Mouse (Mus musculus) R1 (cell line): Measurements from ENCODE around the gene Gm49403.
"Not testable (repeated sequence)": the region's sequence is repeated elsewhere in the genome, so short reads cannot be mapped to it uniquely, and the experiment has no call there.

Experiments
- DNase-seq: peaks from one replicate; pipeline ENCODE4 v3.0.0-alpha.2; 2018; ENCODE audit warnings: low read depth, low spot score

Gm49403 gene

DNA sequence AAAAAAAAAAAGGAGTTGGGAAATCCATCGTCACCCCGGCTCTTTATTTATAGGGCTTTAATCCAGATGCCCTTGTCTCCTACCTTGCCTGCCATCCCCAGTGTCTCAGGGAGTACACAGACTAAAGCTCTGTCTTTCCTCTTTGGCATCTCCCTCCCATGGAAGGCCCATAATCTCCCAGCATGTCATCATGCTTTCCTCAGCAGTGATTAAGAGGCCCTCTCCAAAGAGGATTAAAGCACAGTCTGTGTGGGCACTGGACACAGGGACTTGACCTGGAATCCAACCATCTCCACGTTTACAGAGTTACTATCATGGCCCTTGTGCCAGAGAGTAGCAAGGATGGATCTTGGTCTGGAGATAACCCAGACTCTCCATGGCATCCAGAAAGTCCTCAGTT, at the start of gene Gm49403, which contains the start of gene Lbhd1:
Gm49403 (plus strand) TSS at position 315 of the 400 bp plus-strand sequence.
Lbhd1 (plus strand) TSS at position 117 of the 400 bp plus-strand sequence.
- DNase-seq = no peak

DNA sequence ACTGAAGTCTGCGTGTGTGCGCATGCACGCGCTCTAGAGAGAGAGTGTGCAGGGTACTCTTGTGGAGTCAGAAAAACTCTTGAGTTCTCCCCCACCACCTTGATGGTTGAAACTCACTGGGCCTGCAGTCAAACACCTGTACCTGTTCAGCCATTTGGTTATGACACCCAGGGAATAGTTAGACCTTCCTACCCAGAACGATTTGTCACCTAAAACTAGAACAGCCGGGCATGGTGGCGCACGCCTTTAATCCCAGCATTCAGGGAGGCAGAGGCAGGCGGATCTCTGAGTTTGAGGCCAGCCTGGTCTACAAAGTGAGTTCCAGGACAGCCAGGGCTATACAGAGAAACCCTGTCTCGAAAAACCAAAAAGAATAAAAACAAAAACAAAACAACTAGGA, 47.4 kb upstream of the Gm49403 start:
- peak; percentile 36 for DNase-seq

DNA sequence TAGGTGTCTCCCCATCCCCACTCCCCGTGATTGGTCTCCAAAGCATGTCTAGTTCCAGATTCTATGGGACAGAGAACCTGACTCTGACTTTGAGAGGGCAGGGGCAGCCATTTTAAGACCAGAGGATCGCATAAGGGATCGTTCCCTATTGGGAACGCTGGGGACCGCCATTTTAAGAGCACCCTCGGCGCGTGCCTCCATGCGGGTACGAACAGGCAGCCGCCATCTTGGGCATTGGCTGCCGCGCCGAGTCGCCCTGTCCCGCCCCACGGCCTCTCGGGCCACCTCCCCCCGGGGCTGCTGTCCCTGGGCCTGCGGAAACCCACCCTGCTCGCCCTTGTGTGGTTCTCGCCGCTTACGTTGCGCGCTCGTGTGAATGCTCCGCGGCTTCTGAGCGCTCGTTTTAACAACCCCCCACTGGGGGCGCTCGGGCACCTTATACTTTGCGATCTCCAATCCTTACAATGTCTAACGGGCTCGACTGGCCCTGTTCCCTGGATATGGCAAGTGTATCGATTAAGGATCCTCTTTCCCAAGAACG, 46.4 kb upstream of the Gm49403 start, which contains the start of gene Bscl2:
Bscl2 (plus strand) TSS at position 217 of the 541 bp plus-strand sequence.
- peak; percentile 93 for DNase-seq

DNA sequence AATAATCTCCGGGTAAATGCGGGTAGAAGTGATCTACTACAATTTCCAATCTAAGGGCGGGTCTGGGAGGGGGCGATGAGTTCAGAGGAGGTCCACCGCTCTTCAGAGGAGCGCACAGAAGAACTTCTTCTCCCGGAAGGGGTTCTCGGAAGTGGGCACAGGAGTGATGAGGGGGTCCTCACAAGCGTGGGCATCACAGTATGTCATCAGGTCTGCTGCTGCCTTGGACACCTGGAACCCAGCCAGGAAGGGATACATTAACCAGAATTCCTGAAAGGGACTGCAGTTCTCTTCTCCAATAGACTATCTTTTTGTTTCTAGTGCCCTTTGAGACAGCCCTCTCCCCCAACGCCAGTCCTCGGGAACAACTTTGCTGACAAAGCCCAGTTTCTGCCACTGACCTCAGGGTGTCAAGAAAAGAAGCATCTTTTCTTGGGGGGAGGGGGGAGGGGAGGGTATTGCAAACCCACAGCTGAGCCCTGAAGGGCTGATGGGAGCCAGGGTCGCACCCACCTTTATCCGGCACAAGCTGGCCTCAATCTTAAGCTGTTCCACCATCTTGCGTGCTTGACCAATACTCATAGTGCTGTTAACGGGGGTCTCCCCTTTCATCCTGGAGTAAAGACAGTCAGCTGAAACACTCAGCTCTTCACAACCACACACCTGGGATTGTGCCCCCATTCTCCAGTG, 45.5 kb upstream of the Gm49403 start:
- no peak for DNase-seq

DNA sequence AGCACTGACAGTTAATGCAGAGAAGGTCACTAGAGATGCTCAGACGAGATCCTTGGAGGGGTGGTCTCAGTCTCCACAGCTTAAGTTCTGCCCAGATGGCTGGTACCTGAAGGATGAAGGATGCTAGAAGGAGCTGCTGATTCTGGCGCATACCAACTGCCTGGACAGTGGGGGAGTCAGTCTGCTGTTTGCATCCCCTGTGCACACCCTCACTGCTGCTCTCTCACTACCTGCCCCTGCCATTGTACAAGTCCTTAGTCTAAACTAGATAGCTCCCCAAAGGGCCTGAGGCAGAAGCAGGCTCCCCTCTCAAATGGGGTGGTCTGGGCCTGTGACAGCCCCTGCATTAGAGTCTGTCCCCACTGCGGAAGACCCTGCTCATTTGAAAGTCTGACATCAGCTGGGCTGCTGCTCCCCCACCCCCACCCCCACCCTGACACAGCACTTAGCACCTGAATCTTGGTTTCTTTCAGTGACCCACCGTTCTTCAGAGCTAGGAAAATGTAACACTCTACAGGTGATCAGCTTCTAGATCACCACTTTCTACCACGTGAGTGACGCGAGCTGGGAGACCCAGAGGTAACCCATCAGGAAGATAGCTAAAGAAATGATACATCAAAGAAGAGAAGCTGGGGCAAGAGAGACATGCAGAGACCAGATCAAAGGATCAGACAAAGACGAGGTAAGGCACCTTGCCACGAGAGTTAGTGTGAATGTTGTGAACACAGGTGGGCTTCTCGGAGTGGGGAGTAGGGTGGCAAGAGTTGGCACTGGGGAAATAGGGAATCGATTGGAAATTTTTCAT, 44.4 kb upstream of the Gm49403 start, which contains the start of gene Gng3:
Gng3 (minus strand) TSS at position 92 of the 805 bp plus-strand sequence.
- DNase-seq = peak; percentile 88

DNA sequence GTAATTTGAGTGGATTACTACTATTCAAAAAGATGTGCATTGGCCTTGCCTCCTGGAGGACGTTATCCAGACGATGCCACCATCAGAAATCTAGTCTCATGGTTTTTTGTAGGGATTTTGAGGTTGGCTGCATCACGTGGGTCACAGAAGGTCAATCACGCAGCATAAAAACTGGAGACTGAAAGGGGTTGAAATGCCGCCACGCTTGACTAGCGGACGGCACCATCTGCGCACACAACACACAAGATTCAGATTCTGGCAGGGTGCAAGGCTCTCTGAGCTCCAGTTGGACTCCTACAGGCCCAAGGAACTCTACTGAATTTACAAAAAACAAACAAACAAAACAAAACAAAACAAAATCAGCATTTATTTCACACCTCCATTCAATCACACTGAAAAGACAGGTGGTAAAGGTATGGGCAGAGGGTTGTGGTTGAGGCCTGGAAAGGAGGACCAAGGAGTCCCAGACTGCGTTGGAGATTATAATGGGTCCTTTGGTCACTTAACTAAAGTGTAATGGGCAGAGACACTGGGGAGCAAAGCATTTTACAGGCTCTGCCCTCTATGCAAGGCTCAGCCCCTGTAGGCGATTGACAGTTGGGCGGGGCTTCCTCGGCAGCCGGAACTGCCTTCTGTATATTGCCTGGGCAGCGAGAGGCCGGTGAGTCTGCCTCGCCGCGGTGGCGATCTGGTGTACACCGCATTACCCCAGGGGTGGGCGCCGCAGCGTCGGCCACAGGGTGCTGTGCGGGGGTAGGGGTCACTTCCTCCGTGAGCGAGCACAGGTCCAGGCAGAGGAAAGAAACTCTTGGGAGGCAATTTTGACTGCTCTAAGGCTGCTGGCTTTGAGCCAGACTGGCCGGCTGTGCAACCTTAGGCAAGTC, 43.6 kb upstream of the Gm49403 start:
- DNase-seq = peak; percentile 65

DNA sequence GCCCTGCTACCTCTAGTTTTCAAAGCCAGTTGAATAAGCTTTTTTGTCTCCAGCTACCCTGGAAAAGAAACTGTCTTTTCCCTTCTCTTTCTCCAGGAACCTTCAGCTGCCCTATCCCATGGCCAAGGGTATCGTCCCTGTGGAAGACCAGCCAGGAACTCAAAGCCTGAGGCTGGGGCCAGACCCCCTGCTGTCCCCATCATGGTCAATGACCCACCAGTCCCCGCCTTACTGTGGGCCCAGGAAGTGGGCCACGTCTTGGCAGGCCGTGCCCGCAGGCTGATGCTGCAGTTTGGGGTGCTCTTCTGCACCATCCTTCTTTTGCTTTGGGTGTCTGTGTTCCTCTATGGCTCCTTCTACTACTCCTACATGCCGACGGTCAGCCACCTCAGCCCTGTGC, 42.7 kb upstream of the Gm49403 start:
- DNase-seq = no peak

DNA sequence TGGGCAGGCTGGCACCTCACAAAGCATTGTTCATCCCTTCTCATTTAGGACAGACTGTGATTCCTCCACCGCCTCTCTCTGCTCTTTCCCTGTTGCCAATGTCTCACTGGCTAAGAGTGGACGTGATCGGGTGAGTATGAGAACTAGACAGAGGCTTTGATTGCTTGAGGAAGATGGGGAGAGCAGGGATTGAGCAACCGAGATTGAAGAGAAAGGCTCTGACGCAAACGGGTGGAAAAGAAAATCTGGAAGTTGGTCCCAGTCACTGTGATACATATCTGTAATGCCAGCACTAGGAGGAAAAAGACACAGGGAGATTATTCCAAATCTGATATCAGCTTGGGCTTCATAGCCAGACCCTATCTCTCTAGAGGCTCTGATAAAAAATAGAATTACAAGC, 40.8 kb upstream of the Gm49403 start:
- DNase-seq = no peak

DNA sequence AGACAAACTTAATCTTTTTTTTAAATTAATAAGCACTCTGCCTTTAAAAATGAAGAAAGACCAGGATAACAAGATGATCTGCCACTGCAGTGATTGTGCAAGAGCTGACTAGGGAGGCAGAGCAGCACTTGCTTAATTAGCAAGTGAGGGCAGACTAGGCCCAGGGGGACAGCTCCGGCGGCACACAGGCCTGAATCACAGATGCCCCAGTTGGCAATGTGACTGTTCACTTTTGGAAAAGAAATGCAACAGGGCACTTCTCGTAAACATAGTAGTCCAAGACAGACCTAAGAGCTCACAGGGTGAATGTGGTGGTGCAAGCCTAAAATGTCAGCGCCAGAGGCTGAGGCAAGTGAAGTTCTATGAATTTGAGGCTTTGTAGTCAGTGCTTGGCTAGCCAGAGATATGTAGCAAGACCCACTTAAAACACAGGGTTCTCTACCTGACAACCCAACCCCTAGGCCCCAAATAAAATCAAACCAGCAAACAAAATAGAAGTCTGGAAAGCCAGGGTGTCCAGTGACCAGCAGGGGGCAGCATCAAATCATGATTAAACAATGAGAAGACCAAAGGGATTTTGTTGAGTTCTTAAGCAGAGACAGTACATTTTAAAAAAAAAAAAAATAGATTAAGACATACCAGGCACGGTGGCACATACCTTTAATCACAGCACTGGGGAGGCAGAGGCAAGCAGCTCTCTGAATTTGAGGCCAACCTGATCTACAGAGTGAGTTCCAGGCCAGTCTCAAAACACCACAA, 39.2 kb upstream of the Gm49403 start:
- DNase-seq = peak; percentile 84

DNA sequence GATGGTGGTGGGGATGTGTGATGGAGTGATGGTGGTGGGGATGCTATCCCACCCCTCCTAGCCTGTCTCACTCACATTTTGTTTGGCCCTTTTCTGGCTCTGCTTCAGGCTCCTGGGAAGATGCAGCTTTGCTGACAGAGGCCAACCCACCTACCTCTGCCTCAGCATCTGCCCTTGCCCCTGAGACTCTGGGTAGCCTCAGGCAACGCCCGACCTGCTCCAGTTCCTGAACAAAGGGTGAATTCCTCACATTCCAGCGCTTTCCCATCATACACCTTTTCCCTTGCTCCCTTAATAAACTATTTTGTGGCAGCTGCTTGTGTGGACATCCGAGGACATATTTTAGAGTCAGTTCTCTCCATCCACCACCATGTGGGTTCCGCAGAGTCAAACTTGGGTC, 35.4 kb upstream of the Gm49403 start:
- peak; percentile 60 for DNase-seq

DNA sequence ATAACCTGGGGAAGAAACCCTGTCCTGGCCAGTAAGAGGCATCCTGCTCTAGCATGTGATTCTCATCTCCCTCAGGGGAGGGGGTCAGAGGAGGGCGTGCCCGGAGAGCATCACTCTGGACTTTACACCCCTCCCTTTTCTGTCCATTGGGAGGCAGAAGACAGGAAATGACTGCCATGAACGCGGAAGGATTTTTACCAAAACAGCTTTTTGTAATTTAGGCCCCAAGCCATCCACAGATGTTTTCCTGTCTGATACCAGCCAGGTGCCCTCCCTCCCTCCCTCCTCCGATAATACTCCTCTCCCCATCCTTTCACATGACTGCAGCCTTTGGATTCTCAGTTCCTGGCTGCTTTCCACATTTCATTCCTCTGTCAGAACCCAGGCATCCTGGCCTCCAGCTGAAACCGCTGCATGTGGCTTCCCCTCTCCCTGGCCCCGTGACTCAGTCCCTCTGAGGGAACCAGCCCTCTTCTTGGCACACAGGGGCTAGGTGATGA, 33.3 kb upstream of the Gm49403 start, which contains the start of gene Lrrn4cl:
Lrrn4cl (plus strand) TSS at position 367 of the 500 bp plus-strand sequence.
- DNase-seq = peak; percentile 85

DNA sequence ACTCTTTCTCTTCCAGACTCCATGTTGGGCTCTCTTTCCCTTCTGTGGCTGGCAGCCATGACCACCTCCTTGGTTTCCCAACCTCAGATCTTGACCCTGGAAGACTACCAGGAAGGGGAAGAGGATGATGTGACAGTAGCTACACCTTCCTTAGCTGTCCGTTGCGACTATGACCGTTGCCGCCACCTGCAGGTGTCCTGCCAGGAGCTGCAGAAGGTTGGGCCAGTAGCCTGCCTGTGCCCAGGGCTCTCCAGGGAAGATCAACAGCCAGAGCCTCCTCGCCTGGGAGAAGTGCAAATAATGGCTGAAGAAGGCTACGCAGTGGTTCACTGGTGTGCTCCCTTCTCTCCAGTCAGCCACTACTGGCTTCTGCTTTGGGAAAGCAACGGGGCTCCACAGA, 32.1 kb upstream of the Gm49403 start:
- DNase-seq = no peak

DNA sequence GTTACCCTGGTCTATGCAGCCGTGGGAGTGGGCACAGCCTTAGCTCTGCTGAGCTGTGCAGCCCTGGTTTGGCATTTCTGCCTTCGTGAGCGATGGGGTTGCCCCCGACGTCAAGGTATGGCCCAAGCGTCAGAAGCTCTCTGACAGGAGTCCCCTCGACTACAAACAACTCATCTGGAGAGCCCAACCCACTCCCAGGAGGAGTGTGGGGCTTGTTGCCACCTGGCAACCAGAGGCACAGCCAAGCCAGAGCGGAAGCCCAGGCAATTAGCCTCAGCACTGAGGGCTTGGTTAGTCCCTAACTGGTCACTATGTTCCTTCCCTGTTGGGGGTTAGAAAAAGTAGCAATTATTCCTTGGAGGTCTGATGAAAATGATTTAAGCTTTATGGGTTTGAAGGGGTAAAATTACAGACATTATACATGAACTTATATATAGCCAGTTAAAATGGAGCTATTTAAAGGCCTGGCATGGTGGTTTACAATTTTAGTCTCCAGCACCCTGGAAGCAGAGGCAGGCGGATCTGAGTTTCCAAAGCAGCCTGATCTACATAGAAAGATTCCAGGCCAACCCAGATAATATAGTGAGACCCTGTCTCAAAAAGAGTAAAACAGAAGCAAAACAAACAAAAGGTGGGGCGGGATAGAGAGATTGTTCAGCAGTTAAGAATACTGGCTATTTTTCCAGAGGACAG, 31.3 kb upstream of the Gm49403 start:
- DNase-seq = no peak

DNA sequence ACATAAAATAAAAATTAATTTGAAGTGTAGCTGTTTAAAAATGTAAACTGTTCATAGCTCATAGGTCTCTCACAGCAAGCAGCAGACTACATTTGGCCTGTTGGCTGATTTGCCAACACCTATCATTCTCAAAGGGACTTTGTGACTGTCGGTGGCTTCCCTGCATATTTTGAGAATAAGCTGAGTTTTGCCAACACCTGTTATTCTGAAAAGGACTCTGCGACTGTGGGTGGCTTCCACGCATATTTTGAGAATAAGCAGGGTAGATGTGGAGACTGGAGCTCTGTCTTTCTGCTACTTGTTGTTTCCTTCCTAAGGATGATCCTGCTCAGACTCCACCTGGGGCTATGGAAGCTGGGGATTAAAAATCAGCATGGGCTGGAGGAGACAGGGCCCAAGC, 30.6 kb upstream of the Gm49403 start:
- DNase-seq = no peak

DNA sequence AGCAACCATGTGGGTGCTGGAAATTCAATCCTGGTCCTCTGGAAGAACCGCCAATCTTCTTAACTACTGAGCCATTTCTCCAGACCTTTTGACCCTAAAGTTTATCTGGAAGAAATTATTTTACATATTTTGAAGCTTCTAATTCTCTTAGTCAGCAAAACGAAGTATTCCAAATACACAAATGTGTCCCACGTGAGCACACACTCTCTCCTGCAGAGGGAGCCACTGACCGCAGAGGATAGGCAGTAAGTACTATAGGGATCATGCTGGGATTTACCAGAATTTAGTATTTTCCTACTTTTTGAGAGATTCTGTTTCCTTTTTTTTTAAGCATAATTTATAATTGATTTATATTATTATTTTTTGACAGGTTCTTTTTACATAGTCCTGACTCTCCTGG, 26.0 kb upstream of the Gm49403 start:
- DNase-seq = peak; percentile 82

DNA sequence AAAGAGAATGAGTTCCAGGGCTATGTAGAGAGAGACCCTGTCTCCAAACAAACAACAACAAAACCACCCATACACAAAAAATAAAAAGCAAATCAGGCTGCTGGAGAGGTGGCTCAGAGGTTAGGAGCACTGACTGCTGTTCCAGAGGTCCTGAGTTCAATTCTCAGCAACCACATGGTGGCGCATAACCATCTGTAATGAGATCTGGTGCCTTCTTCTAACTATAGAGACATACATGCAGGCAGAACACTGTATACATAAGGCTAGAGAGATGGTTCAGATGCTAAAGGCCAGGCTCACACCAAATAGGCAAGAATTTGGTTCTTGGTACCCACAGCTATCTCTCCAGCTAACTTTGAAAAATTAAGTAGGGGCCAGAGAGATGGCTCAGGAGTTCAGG, 24.7 kb upstream of the Gm49403 start:
- no peak for DNase-seq

DNA sequence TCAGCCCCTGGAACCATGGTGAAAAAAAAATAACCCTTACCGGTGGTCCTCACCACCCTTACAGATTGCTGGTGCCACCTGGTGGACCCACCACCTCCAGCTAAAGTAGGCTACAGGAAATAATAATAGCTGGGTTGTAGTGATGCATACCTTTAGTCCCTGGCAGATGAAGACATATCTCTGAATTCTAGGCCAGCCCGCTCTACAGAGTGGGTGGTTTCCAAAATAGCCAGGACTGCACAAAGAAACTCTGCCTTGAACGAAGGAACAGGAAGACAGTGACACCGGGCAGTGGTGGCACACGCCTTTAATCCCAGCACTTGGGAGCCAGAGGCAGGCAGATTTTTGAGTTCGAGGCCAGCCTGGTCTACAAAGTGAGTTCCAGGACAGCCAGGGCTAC, 19.5 kb upstream of the Gm49403 start:
- DNase-seq = no peak

DNA sequence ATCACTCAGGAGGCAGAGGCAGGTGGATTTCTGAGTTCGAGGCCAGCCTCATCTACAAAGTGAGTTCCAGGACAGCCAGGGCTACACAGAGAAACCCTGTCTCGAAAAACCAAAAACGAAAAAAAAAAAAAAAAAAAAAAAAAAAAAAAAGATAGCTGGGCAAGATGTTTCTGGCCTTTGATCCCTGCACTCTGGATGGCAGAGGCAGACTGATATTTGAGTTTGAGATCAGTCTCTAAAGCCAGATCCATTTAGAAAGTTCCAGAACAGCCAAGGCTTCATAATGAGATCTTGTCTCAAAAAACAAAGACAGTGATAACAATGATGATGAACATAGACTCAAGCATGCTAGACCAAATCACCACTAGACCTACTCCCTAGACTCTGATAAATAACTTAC, 13.3 kb upstream of the Gm49403 start:
- not testable (repeated sequence) for DNase-seq

DNA sequence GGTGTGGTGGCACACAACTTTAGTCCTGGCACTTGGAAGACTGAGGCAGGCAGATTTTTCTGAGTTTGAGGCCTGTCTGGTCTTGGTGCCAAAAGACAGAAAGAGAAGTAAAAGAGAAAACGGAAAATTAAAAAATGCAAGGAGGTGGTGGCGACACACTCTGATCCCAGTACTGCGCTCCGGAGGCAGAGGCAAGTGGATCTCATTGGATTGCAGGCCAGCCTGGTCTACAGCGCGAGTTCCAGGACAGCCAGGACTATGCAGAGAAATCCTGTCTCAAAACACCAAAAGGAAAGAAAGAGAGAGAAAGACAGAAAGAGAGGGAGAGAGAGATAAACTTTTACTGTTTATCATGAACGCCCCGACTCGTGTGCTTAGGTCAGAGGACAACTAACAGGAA, 12.9 kb upstream of the Gm49403 start:
- DNase-seq = no peak
